Mouse (Mus musculus): ENCODE results near the gene Gm867. TPM values are rescaled to one million over a fixed set of nuclear protein-coding genes. Genes with fewer than 3 reads are reported as not detected.

Gm867 gene
- total and polyA plus RNA-seq, 2 experiments from 2014 or later, result 0.73 to 2.3 TPM

DNA sequence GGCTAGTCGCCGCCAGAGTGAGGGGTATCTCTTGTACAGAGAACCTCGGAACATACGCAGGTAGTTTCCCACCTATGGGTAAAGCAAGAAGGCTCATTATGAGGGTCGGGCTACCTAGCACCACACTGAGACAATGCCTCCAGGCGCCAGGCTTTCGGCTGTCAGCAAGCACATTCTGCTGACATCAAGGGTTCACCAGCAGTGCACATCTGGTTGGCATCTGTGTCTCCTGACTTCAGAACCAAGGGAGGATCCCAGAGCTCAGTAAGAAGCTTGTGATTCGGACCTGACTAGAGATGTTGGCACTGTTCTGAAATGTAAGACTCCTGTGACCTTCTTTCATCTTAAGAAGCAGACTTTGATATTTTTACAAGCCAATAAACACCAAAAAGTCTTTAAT lies 23.6 kb downstream of the Gm867 start:
- Histone ChIP-seq H3K27me3 (ENCODE audit: insufficient read depth, low read length) (no peaks in the 10 kb centered on the region), H3K4me3 (ENCODE audit: low read length) (no peak overlapping the region), H3K36me3 (ENCODE audit: insufficient read depth, low read length) (peaks cover 19% of the 10 kb centered on the region; the same call in 1 of the 2 replicates), H3K9me3 (ENCODE audit: low read length) (no peaks in the 10 kb centered on the region), H3K4me2 (ENCODE audit: low read depth, low read length) (no peak overlapping the region), H3K9ac (replicated peaks; ENCODE audit: low read length) (no peak overlapping the region), H3K27ac (no peak overlapping the region), H3K4me1 (ENCODE audit: insufficient read depth, low read length) (peaks cover 14% of the 10 kb centered on the region; the same call in 1 of the 2 replicates)
- WGBS, result 72% methylated on average over 8 of the region's 8 CpGs
- ATAC-seq, result no peak
- no peak for DNase-seq (ENCODE audit: low spot score)
- TF ChIP-seq CTCF (IDR thresholded peaks at IDR 0.05; ENCODE audit: low read depth), result no peak

DNA sequence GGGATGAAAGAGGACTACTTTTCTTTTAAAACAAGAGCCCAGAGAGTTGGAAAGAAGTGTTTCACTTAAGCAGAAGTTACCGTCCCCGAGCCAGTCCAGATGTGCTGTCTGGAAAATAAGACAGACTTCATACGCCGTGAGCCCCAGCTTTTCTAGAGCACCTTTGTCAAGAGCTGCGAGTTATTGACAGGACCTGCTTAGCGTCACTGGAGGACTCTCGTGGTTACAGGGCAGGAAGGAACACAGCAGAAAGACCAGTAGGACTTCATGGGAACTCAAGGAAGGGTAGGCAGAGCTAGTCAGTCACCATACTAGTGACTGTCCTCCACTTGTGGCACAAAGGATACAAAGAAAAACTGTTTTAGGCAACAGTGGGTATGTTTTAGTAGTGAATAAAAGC lies 24.9 kb downstream of the Gm867 start:
- Histone ChIP-seq H3K27me3 (ENCODE audit: insufficient read depth, low read length) (no peaks in the 10 kb centered on the region), H3K4me3 (ENCODE audit: low read length) (no peak overlapping the region), H3K36me3 (ENCODE audit: insufficient read depth, low read length) (peaks cover 30% of the 10 kb centered on the region), H3K9ac (replicated peaks; ENCODE audit: low read length) (no peak overlapping the region), H3K4me1 (ENCODE audit: insufficient read depth, low read length) (peaks cover 14% of the 10 kb centered on the region; the same call in 1 of the 2 replicates), H3K4me2 (ENCODE audit: low read depth, low read length) (no peak overlapping the region), H3K27ac (no peak overlapping the region), H3K9me3 (ENCODE audit: low read length) (no peaks in the 10 kb centered on the region)
- WGBS, result 90% methylated on average over 7 of the region's 7 CpGs
- DNase-seq (ENCODE audit: low spot score) (no peak), ATAC-seq (no peak)
- no peak for TF ChIP-seq CTCF (IDR thresholded peaks at IDR 0.05; ENCODE audit: low read depth)

DNA sequence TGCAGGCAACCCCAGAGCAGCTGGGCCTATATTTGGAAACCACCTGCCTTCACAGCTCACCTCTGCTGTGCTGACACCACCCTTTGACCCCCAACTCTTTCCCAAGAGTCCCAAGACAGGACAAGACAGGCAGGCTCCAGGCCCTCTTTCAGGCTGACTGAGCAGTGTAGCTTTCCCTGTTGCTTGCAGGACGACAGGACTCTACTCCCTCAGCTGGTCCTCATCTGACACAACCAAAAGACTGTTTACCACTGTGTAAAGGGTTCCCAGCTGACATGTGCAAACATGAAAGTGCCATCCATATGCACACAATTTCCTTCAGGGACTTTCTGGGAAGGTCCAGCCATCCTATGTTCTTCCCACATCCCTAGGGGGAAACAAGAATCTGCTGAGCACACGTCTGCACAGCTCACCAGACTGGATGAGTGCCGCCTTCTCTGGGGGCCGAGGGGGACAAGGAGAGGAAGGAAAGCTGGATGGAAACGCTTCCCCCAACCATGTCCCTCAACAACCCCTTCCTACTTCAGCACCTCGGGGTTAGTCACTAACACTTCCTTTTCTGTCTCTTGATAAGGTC lies 27.4 kb downstream of the Gm867 start:
- no peak overlapping the region for H3K27ac ChIP-seq
- 74% methylated on average over 6 of the region's 6 CpGs for WGBS
- no peaks in the 10 kb centered on the region for H3K9me3 ChIP-seq (ENCODE audit: low read length)
- no peak overlapping the region for H3K4me2 ChIP-seq (ENCODE audit: low read depth, low read length)
- peaks cover 48% of the 10 kb centered on the region for H3K36me3 ChIP-seq (ENCODE audit: insufficient read depth, low read length)
- no peak for TF ChIP-seq CTCF (IDR thresholded peaks at IDR 0.05; ENCODE audit: low read depth)
- H3K9ac ChIP-seq (replicated peaks; ENCODE audit: low read length), result no peak overlapping the region
- no peaks in the 10 kb centered on the region for H3K4me1 ChIP-seq (ENCODE audit: insufficient read depth, low read length)
- H3K27me3 ChIP-seq (ENCODE audit: insufficient read depth, low read length), result no peaks in the 10 kb centered on the region
- no peak for DNase-seq (ENCODE audit: low spot score)
- no peak for ATAC-seq
- H3K4me3 ChIP-seq (ENCODE audit: low read length), result no peak overlapping the region

DNA sequence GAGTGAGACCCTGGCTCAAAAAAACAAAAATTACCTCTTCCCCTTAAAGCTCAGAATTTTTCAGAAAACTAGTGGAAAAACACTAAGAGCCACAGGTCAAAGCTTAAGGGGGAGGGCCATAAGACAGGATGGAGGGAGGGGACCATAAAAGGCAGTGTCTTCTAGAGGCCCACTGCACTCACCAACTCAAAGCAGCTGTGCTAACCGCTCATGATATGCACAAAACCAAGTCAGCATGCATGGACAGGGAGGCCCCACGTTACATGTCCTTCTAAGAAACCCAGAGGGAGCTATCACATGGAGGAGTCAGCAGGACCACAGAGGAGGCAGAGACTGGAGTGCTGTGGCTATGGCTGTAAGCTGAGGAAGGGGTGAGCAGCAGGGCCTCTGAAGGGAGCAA lies 29.8 kb downstream of the Gm867 start:
- no peak for ATAC-seq
- Histone ChIP-seq H3K4me3 (ENCODE audit: low read length) (no peak overlapping the region), H3K9ac (replicated peaks; ENCODE audit: low read length) (no peak overlapping the region), H3K27me3 (ENCODE audit: insufficient read depth, low read length) (no peaks in the 10 kb centered on the region), H3K27ac (no peak overlapping the region), H3K4me1 (ENCODE audit: insufficient read depth, low read length) (no peaks in the 10 kb centered on the region), H3K4me2 (ENCODE audit: low read depth, low read length) (no peak overlapping the region), H3K9me3 (ENCODE audit: low read length) (no peaks in the 10 kb centered on the region), H3K36me3 (ENCODE audit: insufficient read depth, low read length) (peaks cover 54% of the 10 kb centered on the region)
- TF ChIP-seq CTCF (IDR thresholded peaks at IDR 0.05; ENCODE audit: low read depth), result no peak
- DNase-seq (ENCODE audit: low spot score), result no peak
- WGBS, result 75% methylated on average over 2 of the region's 2 CpGs

DNA sequence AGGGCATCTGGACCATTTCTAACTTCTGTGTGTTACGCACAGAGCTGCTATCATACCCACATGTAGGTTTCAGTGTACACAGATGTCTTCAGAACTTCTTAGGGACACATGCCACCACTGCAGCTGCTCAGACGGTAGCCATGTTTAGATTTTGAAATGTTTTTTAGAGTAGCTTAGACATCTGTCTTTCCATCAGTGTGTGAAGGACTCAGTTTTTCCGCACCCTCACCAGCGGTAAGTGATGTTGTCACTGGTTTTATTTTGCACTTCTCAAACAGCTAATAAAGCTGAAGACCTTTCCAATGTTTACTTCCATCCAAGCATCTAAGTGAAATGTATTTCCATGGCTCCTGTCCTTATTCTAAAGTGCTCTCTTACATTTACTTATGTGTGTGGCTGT lies 33.6 kb downstream of the Gm867 start:
- no peaks in the 10 kb centered on the region for H3K27me3 ChIP-seq (ENCODE audit: insufficient read depth, low read length)
- no peaks in the 10 kb centered on the region for H3K4me1 ChIP-seq (ENCODE audit: insufficient read depth, low read length)
- no peak for DNase-seq (ENCODE audit: low spot score)
- H3K27ac ChIP-seq, result no peak overlapping the region
- peaks cover 83% of the 10 kb centered on the region for H3K36me3 ChIP-seq (ENCODE audit: insufficient read depth, low read length)
- no peak overlapping the region for H3K4me3 ChIP-seq (ENCODE audit: low read length)
- H3K4me2 ChIP-seq (ENCODE audit: low read depth, low read length), result no peak overlapping the region
- TF ChIP-seq CTCF (IDR thresholded peaks at IDR 0.05; ENCODE audit: low read depth), result no peak
- H3K9me3 ChIP-seq (ENCODE audit: low read length), result no peaks in the 10 kb centered on the region
- no peak for ATAC-seq
- 95% methylated on average over 4 of the region's 4 CpGs for WGBS
- H3K9ac ChIP-seq (replicated peaks; ENCODE audit: low read length), result no peak overlapping the region

DNA sequence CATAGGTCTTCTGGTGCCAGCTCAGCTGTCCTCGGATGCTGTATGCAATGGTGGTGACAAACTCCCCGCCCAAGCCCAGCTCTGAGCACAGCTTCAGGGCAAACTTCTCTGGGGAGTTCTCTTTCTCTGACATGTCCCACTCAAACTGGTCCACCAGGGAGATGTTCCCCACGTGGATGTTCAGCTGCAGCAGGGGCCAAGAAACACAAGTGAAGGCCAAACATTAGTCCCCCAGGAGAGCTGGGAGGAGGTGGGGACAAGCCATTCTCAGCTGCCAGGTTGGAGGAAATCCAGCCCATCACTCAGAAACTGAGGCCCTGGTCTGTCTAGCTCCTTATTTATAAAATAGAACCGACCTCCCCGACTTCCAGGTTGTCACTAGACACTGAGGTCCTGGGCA lies 36.1 kb downstream of the Gm867 start:
- H3K4me2 ChIP-seq (ENCODE audit: low read depth, low read length), result no peak overlapping the region
- H3K9ac ChIP-seq (replicated peaks; ENCODE audit: low read length), result no peak overlapping the region
- DNase-seq (ENCODE audit: low spot score) (no peak), ATAC-seq (no peak)
- H3K4me1 ChIP-seq (ENCODE audit: insufficient read depth, low read length), result no peaks in the 10 kb centered on the region
- H3K4me3 ChIP-seq (ENCODE audit: low read length), result no peak overlapping the region
- TF ChIP-seq CTCF (IDR thresholded peaks at IDR 0.05; ENCODE audit: low read depth), result no peak
- no peaks in the 10 kb centered on the region for H3K27me3 ChIP-seq (ENCODE audit: insufficient read depth, low read length)
- H3K9me3 ChIP-seq (ENCODE audit: low read length), result no peaks in the 10 kb centered on the region
- H3K36me3 ChIP-seq (ENCODE audit: insufficient read depth, low read length), result peaks cover 80% of the 10 kb centered on the region
- H3K27ac ChIP-seq, result no peak overlapping the region
- WGBS, result 80% methylated on average over 5 of the region's 5 CpGs

DNA sequence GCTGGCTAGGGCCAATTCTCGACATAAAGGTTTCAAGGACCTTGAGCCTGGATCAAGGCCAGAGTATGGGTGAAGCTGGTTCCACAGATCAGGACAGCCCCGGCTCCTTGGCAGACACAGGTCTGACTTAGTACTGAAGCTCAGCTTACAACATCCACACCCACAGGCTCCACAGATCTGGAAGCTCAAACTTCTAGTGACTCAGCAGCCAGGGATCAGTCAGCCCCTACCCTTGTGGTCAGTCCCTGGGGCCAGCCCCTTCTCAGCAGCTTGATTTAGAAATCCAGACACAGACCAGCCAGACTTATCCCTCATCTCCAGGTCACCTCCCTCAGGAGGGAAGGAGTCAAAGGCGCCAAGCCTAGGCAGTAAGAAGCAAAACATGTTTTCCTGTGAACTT lies 41.6 kb downstream of the Gm867 start:
- peak; percentile 44; the same call in 1 of the 2 replicates for ATAC-seq
- 54% methylated on average over 3 of the region's 3 CpGs for WGBS

More for the DNA sequence above, 41.6 kb downstream of the Gm867 start:
- Histone ChIP-seq H3K4me1 (ENCODE audit: insufficient read depth, low read length) (no peaks in the 10 kb centered on the region), H3K4me2 (ENCODE audit: low read depth, low read length) (no peak overlapping the region), H3K36me3 (ENCODE audit: insufficient read depth, low read length) (peaks cover 64% of the 10 kb centered on the region), H3K4me3 (ENCODE audit: low read length) (no peak overlapping the region), H3K9me3 (ENCODE audit: low read length) (no peaks in the 10 kb centered on the region), H3K9ac (replicated peaks; ENCODE audit: low read length) (no peak overlapping the region), H3K27ac (peak overlapping the region; percentile 43), H3K27me3 (ENCODE audit: insufficient read depth, low read length) (no peaks in the 10 kb centered on the region)
- DNase-seq (ENCODE audit: low spot score), result peak; percentile 24
- no peak for TF ChIP-seq CTCF (IDR thresholded peaks at IDR 0.05; ENCODE audit: low read depth)
